Mouse (Mus musculus) liver, adult 2 months (tissue): ENCODE results near the gene Tmem121.

Experiments
- CTCF ChIP-seq: fragments of 200-500 bp; IDR thresholded peaks from 2 replicates; pipeline ENCODE4 v1.5.1; 2011; ENCODE audit warnings: low read depth, low read length, control low read depth
- POLR2A ChIP-seq: fragments of 200-500 bp; IDR thresholded peaks from 2 replicates; pipeline ENCODE4 v1.6.1; 2011; ENCODE audit warnings: low read length, control low read depth; ENCODE audit not compliant: insufficient read depth; ENCODE audit errors: extremely low read depth

DNA sequence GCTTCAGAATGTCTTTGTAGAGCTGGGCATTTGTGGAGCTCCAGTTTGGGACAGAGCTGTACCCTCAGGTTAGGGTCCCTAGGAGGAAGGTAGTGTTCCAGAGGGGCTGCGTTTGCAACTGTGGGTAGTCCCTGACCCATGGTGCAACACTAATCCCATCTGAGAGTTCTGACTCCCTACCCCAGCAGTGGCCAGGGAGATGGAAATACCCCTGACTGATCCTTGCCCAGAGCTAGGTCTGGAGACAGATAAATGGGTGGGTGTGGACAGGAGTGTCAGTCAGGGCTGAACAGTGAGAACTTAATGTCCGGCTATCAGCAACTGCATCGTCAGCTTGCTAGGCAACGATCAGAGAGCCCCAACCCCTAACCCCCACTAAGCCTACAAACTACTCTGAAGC, 35.1 kb upstream of the Tmem121 start:
- TF ChIP-seq CTCF, result no peak
- no peak for TF ChIP-seq POLR2A
